Mouse (Mus musculus): ENCODE measurements around the gene Cldn7.

Gene Cldn7

DNA sequence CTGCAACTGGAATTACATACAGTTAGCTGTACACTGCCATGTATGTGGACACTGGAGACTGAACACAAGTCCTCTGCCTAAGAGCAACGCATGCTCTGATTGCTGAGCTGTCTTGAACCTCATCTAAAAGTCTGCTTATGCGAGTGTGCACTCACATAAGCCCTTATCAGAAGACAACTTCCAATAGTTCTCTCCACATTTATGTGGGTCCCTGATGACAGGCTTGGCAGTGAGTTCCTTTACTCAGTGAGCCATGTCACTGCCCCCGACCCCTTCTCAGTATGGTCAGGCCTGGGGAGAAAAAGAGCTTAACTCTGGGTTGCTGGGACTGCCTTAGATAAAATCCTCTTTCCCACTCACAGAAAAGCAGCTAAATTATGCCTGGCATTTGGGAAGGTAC lies 52.1 kb downstream of the Cldn7 start, which contains the start of gene Dlg4:
Dlg4 (plus strand) TSS at position 274 of the 400 bp plus-strand sequence.
- POLR2A ChIA-PET: interaction anchor here (0.7 to 14.9 kb wide), 14 partner anchors 8 to 522 kb away, joined by 3 to 151 read pairs (median 4); partner anchors contain the start of genes Dvl2 (in 2 of the 4), Eif5a (in 1 of the 4) and Spem1 (in 1 of the 4)
- CTCF ChIA-PET: interaction anchor here in 1 of 4 experiments (3.6 kb wide), 1 partner anchor 11 kb away, joined by 29 read pairs; no protein-coding TSS in a partner anchor

DNA sequence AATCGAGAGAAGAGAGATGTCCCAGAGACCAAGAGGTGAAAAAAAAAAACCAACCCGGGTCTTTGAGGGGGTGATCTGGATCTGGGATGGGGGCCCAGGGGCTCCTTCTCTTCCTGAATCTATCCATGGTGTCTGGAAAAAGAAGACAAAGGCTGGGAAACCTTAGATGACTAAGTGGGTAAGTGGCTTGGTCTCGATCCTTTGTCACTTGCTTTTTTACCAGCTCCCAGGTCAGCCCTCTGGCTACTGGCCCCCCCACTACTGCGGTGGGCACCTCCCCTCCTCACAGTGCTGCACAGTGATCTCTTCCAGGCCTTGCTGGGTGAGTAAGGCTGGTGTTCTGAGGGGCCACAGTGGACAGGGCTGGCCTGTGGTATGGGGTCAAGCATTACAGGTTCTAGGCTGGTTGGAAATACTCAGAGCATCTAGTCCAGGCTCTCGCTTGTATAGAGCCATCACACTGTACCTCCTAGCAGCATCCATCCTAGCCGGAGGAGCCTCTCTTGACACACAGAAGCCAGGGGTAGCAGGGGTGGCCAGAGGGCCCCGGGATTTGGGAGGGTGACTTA lies 52.7 kb downstream of the Cldn7 start:
- POLR2A ChIA-PET: interaction anchor here (0.7 to 14.9 kb wide), 14 partner anchors 9 to 522 kb away, joined by 3 to 151 read pairs (median 4); partner anchors contain the start of genes Dvl2 (in 2 of the 4), Eif5a (in 1 of the 4) and Spem1 (in 1 of the 4)
- CTCF ChIA-PET: interaction anchor here in 1 of 4 experiments (1.0 kb wide), 1 partner anchor 16 kb away, joined by 4 read pairs; no protein-coding TSS in a partner anchor
